Mouse (Mus musculus): ENCODE data around the gene Mybpc1.

DNA sequence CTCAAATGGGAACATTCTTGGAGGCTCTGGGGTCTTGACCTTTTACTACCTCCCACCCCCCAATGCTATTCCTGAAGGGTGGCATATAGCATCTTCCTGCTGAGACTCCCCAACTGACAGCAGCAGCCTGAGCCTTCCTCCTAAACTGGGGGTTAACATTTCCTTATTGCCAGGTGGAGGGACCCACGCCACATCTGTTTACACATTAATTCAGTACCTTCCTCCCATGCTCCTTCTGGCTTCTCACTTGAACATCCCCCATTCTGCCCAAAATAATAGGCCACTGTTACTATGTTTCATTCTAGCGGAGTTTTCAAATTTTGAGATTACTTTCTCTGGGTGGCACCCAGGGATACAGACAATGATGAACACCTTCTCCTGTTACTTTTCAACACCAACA is 80.9 kb downstream of the Mybpc1 start:
- TF ChIP-seq CTCF (IDR thresholded peaks at IDR 0.05; ENCODE audit: low read depth) (no peak), EP300 (IDR thresholded peaks at IDR 0.05; ENCODE audit: low read depth) (no peak)

Data from liver, embryonic 14.5 days (tissue).